Mouse (Mus musculus) left cerebral cortex, postnatal 14 days (tissue): ENCODE data around the gene Gabrb2. TPM values are rescaled to one million over a fixed set of nuclear protein-coding genes. Genes with fewer than 3 reads are reported as not detected.

Source experiments
- DNase-seq, 2 experiments: peaks; one replicate each; pipeline ENCODE4 v3.0.0; 2021 to 2022; ENCODE audit warnings: low spot score in 2 of 2, mixed read lengths in 1 of 2
- intact Hi-C: fragments of 180-260 bp; cut with DNase I; formaldehyde crosslinking; loops from one replicate; pipeline ENCODE4 v1.15.1; 2025
- total RNA-seq, 2 experiments: library from RNA; stranded (reverse); gene quantifications; 2 replicates each; pipeline ENCODE4 v1.2.3; 2021

Gabrb2 gene
- total RNA-seq, 2 experiments from 2014 or later, result 178 to 196 TPM

DNA sequence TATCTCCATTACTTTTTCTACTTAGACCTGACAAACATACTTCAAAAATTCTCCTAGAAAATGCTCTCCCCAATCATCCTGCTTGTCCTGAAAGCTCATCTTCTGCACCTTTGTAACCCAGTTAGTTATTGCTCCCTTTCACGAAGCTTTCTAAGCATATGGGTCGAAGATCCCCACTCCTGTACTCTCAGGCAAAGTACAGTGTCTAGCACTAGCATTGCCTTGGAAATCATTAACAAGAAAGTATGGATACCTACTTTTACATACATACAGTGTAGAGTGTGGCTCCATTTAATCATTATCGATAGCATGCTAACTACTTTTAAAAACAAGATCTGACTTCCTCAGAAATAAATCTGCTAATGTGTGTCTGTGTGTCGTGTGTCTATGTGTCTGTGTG lies 249.1 kb downstream of the Gabrb2 start:
- intact Hi-C loops, result no loop called here
- DNase-seq, result no peak

Other genes with a start within 250 kb of the Gabrb2 start
- gene Gabra1, start 236.8 kb upstream of the Gabrb2 start, total RNA-seq, result 100 to 1,000 TPM; 460 to 471 TPM
- gene Gabra6, start 98.7 kb upstream of the Gabrb2 start, total RNA-seq, result under 1 TPM in 1 of 2 experiments, not detected in 1; 0.81 TPM